Mouse (Mus musculus): ENCODE results near the gene Srd5a2. TPM values are rescaled to one million over a fixed set of nuclear protein-coding genes. Genes with fewer than 3 reads are reported as not detected.
A peak's percentile ranks its signal among the peaks of the same experiment; 100 is the strongest.
"Not testable (repeated sequence)": the region's sequence is repeated elsewhere in the genome, so short reads cannot be mapped to it uniquely, and the experiment has no call there.

Gene Srd5a2
- not detected in 2 replicates for polyA plus RNA-seq (2015; fragmentation: Nextera tagmentation; extraction: Ambion mirVana)

GRCm38 (mm10) chr17:74047210-74048082, at the start of gene Srd5a2:
Gene Srd5a2 (minus strand): TSS chr17:74047916.
- H3K4me2 ChIP-seq (ENCODE audit: low read length) = peak within 1 kb of the TSS; percentile 58
- 1% methylated on average over 45 of the region's 45 CpGs for WGBS
- H3K27ac ChIP-seq (ENCODE audit: low read length) = no peak within 1 kb of the TSS
- H3K9ac ChIP-seq (replicated peaks; ENCODE audit: low read depth, low read length) = no peak within 1 kb of the TSS
- no peaks in the 10 kb centered on the region for H3K36me3 ChIP-seq (ENCODE audit: control insufficient read depth, insufficient read depth)
- peaks cover 27% of the 10 kb centered on the region for H3K27me3 ChIP-seq (replicated peaks; ENCODE audit: control insufficient read depth, insufficient read depth, low read length)
- peaks cover 8% of the 10 kb centered on the region for H3K4me1 ChIP-seq (replicated peaks; ENCODE audit: control insufficient read depth, insufficient read depth, low read length)
- peak; percentile 47; the same call in 1 of the 2 replicates for ATAC-seq
- peak within 1 kb of the TSS; percentile 37 for H3K4me3 ChIP-seq (replicated peaks; ENCODE audit: low read length)
- H3K9me3 ChIP-seq (ENCODE audit: control insufficient read depth, low read length) = no peaks in the 10 kb centered on the region

DNA sequence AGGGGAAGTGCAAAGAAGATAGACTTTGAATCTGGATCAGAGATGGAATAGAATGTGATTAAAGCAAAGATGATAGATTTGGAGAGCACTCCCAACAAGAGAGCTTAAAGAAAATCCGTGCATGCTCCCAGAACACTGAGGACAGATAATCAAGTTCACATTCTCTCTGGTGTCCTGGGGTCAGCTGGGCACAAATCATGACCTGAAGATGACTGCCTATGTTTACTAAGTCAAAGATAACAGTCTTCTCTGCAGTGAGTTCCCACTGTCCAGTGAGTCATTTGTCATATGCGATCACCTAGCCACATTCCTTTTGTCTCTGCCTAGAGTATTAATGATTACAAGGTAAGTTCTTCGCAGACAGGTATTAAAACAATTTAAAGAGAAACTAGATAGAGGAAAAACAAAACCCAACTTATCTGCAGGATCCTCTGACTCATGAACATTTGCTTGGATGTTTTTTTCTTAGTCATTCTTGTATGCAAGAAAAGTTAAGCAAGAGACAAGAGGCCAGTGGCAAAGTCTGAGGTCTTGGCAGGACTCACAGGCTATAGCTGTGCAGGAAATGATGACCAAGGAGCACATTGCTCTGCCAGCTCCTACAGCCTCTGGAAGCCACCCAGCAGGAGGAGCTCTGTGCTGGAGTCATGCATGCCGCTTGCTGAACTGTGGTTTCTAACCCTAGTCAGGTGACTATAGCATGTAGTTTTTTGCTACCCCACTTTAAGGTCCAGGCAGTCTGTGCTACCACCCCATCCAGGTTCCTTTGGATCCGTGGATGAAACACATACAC, 41.4 kb upstream of the Srd5a2 start:
- Histone ChIP-seq H3K36me3 (ENCODE audit: control insufficient read depth, insufficient read depth) (no peaks in the 10 kb centered on the region), H3K27ac (ENCODE audit: low read length) (no peak overlapping the region), H3K9me3 (ENCODE audit: control insufficient read depth, low read length) (no peaks in the 10 kb centered on the region), H3K4me2 (ENCODE audit: low read length) (no peak overlapping the region), H3K4me1 (replicated peaks; ENCODE audit: control insufficient read depth, insufficient read depth, low read length) (no peaks in the 10 kb centered on the region), H3K9ac (replicated peaks; ENCODE audit: low read depth, low read length) (no peak overlapping the region), H3K27me3 (replicated peaks; ENCODE audit: control insufficient read depth, insufficient read depth, low read length) (no peaks in the 10 kb centered on the region), H3K4me3 (replicated peaks; ENCODE audit: low read length) (no peak overlapping the region)
- WGBS = 86% methylated on average over 5 of the region's 5 CpGs
- ATAC-seq = no peak

GRCm38 (mm10) chr17:74088016-74088415, 40.3 kb upstream of the Srd5a2 start:
- WGBS = 89% methylated on average over 2 of the region's 2 CpGs
- no peak overlapping the region for H3K4me2 ChIP-seq (ENCODE audit: low read length)
- ATAC-seq = no peak

GRCm38 (mm10) chr17:74083370-74083769, 35.7 kb upstream of the Srd5a2 start:
- no peak overlapping the region for H3K27ac ChIP-seq (ENCODE audit: low read length)
- H3K9me3 ChIP-seq (ENCODE audit: control insufficient read depth, low read length) = no peaks in the 10 kb centered on the region
- H3K36me3 ChIP-seq (ENCODE audit: control insufficient read depth, insufficient read depth) = no peaks in the 10 kb centered on the region
- no peak overlapping the region for H3K9ac ChIP-seq (replicated peaks; ENCODE audit: low read depth, low read length)
- H3K4me3 ChIP-seq (replicated peaks; ENCODE audit: low read length) = no peak overlapping the region
- H3K27me3 ChIP-seq (replicated peaks; ENCODE audit: control insufficient read depth, insufficient read depth, low read length) = no peaks in the 10 kb centered on the region
- H3K4me2 ChIP-seq (ENCODE audit: low read length) = no peak overlapping the region
- ATAC-seq = no peak
- H3K4me1 ChIP-seq (replicated peaks; ENCODE audit: control insufficient read depth, insufficient read depth, low read length) = no peaks in the 10 kb centered on the region
- 89% methylated on average over 4 of the region's 4 CpGs for WGBS

More at GRCm38 (mm10) chr17:74088016-74088415, 40.3 kb upstream of the Srd5a2 start:
- no peak overlapping the region for H3K27ac ChIP-seq (ENCODE audit: low read length)
- no peaks in the 10 kb centered on the region for H3K9me3 ChIP-seq (ENCODE audit: control insufficient read depth, low read length)
- no peaks in the 10 kb centered on the region for H3K4me1 ChIP-seq (replicated peaks; ENCODE audit: control insufficient read depth, insufficient read depth, low read length)
- no peak overlapping the region for H3K9ac ChIP-seq (replicated peaks; ENCODE audit: low read depth, low read length)
- H3K27me3 ChIP-seq (replicated peaks; ENCODE audit: control insufficient read depth, insufficient read depth, low read length) = no peaks in the 10 kb centered on the region
- no peak overlapping the region for H3K4me3 ChIP-seq (replicated peaks; ENCODE audit: low read length)
- H3K36me3 ChIP-seq (ENCODE audit: control insufficient read depth, insufficient read depth) = no peaks in the 10 kb centered on the region

DNA sequence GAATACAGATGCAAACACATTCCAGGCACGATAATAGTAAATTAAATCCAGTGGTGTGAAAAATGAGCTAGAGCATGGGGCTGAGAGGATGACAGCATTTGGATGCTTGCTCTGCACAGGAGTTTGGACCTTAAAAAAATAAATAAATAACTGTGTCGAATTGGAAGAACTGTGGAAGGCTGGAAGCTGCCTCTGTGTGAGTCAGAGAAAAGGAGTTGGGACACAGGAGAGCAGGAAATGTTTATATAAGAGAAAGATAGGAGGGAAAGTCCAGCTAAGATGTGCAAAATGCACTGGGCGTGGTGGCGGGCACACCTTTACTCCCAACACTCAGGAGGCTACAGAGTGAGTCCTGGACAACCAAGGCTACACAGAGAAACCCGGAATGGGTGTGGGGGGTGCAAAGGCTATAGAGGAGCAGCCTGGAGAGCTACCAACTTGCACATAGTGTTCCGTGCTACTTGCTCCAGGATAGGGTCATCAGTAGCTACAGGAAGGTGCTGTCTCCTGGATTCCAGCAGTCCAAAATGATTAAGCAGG, 32.4 kb upstream of the Srd5a2 start:
- Histone ChIP-seq H3K4me3 (replicated peaks; ENCODE audit: low read length) (no peak overlapping the region), H3K4me1 (replicated peaks; ENCODE audit: control insufficient read depth, insufficient read depth, low read length) (no peaks in the 10 kb centered on the region), H3K27ac (ENCODE audit: low read length) (no peak overlapping the region), H3K9me3 (ENCODE audit: control insufficient read depth, low read length) (no peaks in the 10 kb centered on the region), H3K9ac (replicated peaks; ENCODE audit: low read depth, low read length) (no peak overlapping the region), H3K4me2 (ENCODE audit: low read length) (no peak overlapping the region), H3K36me3 (ENCODE audit: control insufficient read depth, insufficient read depth) (no peaks in the 10 kb centered on the region), H3K27me3 (replicated peaks; ENCODE audit: control insufficient read depth, insufficient read depth, low read length) (no peaks in the 10 kb centered on the region)
- WGBS = 90% methylated on average over 6 of the region's 6 CpGs
- no peak for ATAC-seq

- no peaks in the 10 kb centered on the region for H3K9me3 ChIP-seq (ENCODE audit: control insufficient read depth, low read length)
- no peaks in the 10 kb centered on the region for H3K4me1 ChIP-seq (replicated peaks; ENCODE audit: control insufficient read depth, insufficient read depth, low read length)
- H3K9ac ChIP-seq (replicated peaks; ENCODE audit: low read depth, low read length) = no peak overlapping the region
- no peak overlapping the region for H3K4me3 ChIP-seq (replicated peaks; ENCODE audit: low read length)
- 89% methylated on average over 13 of the region's 13 CpGs for WGBS
- H3K27ac ChIP-seq (ENCODE audit: low read length) = no peak overlapping the region
- H3K36me3 ChIP-seq (ENCODE audit: control insufficient read depth, insufficient read depth) = no peaks in the 10 kb centered on the region
- ATAC-seq = no peak
- no peaks in the 10 kb centered on the region for H3K27me3 ChIP-seq (replicated peaks; ENCODE audit: control insufficient read depth, insufficient read depth, low read length)
- no peak overlapping the region for H3K4me2 ChIP-seq (ENCODE audit: low read length)
Measured at GRCm38 (mm10) chr17:74078776-74079495, 31.2 kb upstream of the Srd5a2 start.

DNA sequence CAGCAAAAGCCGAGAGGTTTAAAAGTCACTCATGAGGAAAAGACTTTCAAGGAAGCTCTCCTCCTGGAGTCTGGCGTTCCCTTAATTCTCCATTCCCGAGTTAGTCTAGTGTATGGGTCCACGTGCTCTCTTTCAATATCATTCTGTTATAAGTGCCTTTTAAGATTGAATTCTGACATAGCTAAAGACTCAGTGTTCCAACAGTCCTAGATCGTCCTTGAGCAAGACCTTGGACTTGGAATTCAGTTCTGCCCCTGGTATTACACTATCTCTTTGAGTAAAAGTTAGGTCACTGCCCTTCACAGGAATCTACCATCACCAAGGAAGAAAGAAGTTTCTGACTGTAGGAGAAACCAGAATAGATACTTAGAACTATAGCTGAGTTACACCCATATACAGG, 25.4 kb upstream of the Srd5a2 start:
- WGBS = 93% methylated on average over 5 of the region's 5 CpGs
- not testable (repeated sequence) for H3K4me3 ChIP-seq (replicated peaks; ENCODE audit: low read length); H3K9ac ChIP-seq (replicated peaks; ENCODE audit: low read depth, low read length); H3K4me1 ChIP-seq (replicated peaks; ENCODE audit: control insufficient read depth, insufficient read depth, low read length); H3K27me3 ChIP-seq (replicated peaks; ENCODE audit: control insufficient read depth, insufficient read depth, low read length); H3K27ac ChIP-seq (ENCODE audit: low read length); ATAC-seq; H3K36me3 ChIP-seq (ENCODE audit: control insufficient read depth, insufficient read depth); H3K9me3 ChIP-seq (ENCODE audit: control insufficient read depth, low read length); H3K4me2 ChIP-seq (ENCODE audit: low read length)

DNA sequence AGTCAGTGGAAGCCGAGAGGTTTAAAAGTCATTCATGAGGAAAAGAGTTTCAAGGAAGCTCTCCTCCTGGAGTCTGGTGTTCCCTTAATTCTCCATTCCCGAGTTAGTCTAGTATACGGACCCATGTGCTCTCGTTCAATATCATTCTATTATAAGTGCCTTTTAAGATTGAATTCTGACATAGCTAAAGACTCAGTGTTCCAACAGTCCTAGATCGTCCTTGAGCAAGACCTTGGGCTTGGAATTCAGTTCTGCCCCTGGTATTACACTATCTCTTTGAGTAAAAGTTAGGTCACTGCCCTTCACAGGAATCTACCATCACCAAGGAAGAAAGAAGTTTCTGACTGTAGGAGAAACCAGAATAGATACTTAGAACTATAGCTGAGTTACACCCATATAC, 15.0 kb upstream of the Srd5a2 start:
- not testable (repeated sequence) for ATAC-seq; H3K36me3 ChIP-seq (ENCODE audit: control insufficient read depth, insufficient read depth); H3K9ac ChIP-seq (replicated peaks; ENCODE audit: low read depth, low read length); H3K27ac ChIP-seq (ENCODE audit: low read length); H3K27me3 ChIP-seq (replicated peaks; ENCODE audit: control insufficient read depth, insufficient read depth, low read length); H3K9me3 ChIP-seq (ENCODE audit: control insufficient read depth, low read length); H3K4me1 ChIP-seq (replicated peaks; ENCODE audit: control insufficient read depth, insufficient read depth, low read length); H3K4me3 ChIP-seq (replicated peaks; ENCODE audit: low read length); H3K4me2 ChIP-seq (ENCODE audit: low read length)
- WGBS = 94% methylated on average over 5 of the region's 5 CpGs

All from forebrain, embryonic 16.5 days (tissue).